Mouse (Mus musculus) heart, postnatal 4 days (tissue): ENCODE data around the gene Rasl11a. TPM values are rescaled to one million over a fixed set of nuclear protein-coding genes. Genes with fewer than 3 reads are reported as not detected.
"Not testable (repeated sequence)": the region's sequence is repeated elsewhere in the genome, so short reads cannot be mapped to it uniquely, and the experiment has no call there.

ENCODE experiments used
- DNase-seq: peaks from one replicate; pipeline ENCODE4 v3.0.0; 2021
- total RNA-seq, 2 experiments: library from RNA; stranded (reverse); gene quantifications; 2 replicates each; pipeline ENCODE4 v1.2.3; 2021

Gene Rasl11a
- total RNA-seq, 2 experiments from 2014 or later = 6.0 to 6.6 TPM

DNA sequence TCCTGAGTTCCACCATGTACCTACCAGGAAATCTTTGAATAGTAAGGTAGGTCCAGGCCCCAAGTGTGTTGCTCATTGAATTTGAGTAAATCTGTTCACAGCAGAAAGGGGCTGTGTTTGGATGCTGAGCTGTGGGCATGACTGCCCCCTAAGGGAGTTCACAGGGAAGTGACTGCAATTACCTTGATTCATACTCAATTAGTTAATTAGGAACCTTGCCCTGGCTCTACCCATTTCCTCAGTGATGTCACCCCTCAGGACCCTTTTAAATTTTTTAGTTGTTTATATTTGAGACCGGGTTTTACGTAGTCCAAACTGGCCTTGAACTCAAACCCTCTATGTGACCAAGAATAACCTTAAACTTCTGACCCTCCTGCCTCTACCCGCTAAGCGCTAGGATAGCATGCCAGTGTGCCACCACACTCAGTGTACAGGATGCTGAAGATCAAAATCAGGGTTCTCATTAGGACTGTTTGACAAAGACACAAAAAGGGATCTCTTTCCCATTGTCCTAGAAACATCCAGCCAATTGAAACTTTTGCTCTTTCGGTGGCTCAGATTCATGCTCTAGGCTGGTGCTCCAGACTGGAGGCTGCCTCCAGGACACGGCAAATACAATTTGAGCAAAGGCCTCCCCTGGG, 450 bp upstream of the Rasl11a start:
- no peak for DNase-seq

DNA sequence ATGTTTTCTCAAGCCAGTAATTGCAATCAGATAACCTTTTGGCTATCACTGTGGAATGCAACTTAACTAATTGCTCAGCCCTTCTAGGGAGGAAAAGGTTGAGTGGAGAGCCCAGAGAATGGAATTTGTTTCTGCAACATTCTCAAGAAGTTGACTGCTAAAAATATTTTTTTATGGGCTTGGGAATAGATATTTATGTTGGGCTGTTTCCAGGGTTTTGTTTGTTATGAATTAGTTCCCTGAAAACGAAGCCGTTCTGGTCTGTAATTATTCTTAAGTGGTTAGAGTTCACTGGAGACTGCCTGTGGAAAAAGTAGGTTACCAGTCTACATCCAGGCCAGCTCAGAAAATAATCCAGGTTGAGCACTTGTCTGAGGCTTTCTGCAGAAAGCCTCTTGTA, 1.6 kb downstream of the Rasl11a start:
- DNase-seq = no peak

- no peak for DNase-seq
These were observed 4.2 kb downstream of the Rasl11a start for GRCm38 (mm10) chr5:146848936-146849582.

DNA sequence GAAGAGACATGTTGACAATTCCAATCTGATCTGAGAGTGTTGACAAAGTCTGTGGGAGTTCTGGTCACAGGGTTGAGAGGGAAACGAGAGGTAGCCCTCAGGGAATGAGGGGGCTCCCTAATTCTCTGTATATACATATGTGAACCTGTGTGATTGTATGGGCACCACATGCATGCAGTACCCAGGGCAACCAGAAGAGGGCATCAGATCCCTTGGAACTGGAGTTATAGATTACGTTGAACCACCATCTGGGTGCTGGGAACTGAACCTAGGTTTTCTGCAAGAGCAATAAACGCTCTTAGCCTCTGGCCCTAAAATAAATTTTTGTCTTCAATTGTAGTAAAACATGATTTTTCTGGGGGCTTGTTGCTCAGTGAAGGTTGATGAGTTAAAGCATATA, 11.2 kb downstream of the Rasl11a start:
- DNase-seq = no peak

DNA sequence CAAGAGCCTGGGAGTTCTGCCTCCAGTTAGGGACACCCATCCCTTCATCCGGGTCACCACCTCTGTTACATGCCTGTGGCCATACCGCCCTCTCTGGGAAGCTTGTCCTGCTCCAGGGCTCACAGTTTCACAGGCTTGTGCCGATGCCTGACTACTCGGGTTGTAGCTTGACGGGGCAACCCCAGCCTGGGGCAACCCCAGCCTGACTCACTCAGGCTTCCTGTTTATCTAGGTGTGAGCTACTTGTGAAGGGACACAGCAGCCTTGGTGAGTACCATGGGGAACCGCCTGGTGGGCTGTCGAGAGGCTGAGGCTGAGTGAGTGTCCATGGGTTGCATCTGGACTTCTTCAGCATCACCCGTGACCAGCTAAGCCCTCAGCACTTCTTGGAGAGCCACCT, 12.7 kb downstream of the Rasl11a start:
- no peak for DNase-seq

DNA sequence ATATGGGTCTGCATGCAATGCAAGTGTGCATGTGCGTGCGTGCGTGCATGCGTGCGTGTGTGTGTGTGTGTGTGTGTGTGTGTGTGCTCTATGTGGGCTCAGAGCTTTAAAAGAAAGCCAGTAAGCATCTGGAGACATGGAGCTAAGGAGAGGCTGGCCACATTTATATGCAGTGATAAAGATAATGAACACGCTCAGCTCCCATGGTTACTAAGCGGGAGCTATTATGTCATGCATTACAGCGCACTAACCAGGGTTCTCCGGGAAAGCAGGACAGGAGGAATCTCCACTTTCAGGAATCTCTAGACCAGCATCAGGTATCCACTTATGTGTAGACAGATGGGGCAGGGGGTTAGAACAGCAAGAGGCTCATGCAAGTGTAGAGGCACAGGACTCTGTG, 13.9 kb downstream of the Rasl11a start:
- DNase-seq = no peak

DNA sequence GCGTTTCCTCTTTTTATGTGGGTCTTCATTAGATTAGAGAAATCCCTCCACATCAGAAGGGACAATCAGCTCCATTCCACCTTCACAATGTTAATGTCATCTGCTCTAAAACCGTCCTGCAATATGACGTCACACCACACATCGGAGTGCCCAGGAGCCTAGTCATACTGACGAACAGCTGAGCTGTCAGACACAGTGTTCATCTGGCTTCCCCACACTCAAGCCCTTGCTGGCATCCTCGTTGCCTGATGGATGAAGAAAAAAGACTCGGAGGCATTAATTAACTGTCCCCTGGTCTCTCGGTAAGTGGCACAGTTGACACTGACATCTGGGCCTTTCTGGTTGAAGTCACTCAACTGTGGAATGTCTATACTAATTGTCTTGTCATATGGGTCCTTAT, 14.4 kb downstream of the Rasl11a start:
- DNase-seq = no peak

GRCm38 (mm10) chr5:146860222-146860998, 15.5 kb downstream of the Rasl11a start:
- DNase-seq = peak; percentile 20

GRCm38 (mm10) chr5:146861588-146861987, 16.7 kb downstream of the Rasl11a start:
- DNase-seq = no peak

DNA sequence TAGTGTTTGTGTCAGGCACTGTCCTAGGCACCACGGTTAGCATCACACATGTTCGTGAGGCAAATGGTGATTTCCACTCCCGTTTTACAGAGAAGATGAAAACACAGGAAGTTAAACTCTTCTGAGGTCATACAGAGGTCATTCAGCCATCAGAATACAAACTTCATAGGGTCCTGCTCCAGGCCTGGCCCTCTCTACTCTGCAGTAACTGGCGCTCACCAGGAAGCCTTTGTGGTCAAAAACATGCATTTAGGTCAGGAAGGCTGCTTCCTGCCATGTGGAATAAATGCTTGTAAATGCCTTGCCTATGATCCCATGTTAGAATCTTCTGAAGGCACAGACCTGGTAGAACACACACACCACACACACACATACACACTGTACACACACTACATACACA, 20.6 kb downstream of the Rasl11a start:
- no peak for DNase-seq

DNA sequence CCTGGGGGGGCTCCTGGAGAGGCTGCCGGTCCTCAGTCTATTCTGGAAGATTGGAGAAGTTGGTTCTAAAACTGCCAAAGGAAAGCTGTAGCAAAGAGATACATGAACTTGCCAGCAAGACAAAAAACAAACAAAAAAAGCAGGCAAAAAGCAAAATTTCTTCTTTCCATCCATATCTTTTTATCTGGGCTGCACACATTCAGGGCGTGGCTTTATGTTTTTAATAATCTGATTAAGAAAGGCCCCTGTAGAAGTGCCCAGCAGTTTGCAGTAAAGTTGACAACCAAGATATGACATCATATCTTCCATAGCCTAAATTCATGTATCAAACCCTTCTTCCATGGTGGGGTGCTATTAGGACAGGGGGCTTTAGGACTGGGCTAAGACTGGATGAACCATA, 21.4 kb downstream of the Rasl11a start:
- DNase-seq = no peak

DNA sequence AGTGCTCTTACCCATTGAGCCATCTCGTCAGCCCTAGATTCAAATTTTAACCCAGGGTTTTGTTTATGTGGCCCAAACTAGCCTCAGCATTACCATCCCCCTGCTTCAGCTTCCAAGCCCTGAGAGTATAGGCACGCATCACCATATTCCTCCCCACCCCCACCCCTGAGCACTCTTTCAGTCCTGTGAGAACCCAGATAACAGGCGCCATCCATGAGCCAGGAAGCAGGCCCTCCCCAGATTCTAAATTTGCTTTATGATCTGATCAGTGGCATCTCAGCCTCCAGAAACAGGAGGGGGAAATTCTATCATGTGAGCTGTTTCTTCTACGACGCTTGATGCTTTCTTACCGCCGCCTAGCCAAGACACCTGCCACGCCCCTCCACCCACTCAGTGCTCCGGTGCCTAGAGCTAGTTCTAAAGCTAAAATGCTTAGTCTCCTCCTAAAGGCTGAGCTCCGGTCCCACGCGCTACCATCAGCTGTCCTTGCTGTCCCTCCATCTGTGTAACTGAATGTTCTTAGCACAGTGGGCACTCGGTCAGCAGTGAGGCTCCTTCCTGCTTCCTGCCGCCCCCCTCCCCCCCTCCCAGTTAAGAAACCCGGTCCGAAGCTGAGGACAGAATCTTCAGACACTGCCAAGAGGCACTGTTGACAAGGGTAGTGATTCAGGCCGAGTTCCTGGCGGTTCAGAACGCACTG, 22.5 kb downstream of the Rasl11a start:
- DNase-seq = peak; percentile 60

GRCm38 (mm10) chr5:146867946-146868314, 23.1 kb downstream of the Rasl11a start:
- DNase-seq = no peak

GRCm38 (mm10) chr5:146872981-146873631, 28.2 kb downstream of the Rasl11a start:
- DNase-seq = no peak

- no peak for DNase-seq
These were observed 31.2 kb downstream of the Rasl11a start for GRCm38 (mm10) chr5:146876024-146876423.

DNA sequence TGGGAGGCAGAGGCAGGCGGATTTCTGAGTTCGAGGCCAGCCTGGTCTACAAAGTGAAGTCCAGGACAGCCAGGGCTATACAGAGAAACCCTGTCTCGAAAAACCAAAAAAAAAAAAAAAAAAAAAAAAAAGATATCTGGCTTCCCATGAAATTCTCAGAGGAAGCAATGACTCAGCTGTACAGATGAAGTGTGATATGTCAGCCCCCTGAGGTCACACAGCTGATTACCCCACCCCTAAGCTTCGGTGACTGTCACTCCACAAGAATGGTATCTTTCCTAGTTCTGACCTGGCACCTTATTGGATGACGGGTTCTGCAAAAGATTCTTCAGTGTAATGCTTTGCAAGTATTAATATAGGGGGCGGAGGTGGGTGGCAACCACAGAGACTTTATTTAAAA, 33.0 kb downstream of the Rasl11a start:
- not testable (repeated sequence) for DNase-seq

- DNase-seq = no peak
These were observed 37.4 kb downstream of the Rasl11a start for GRCm38 (mm10) chr5:146882261-146882660.

- DNase-seq = no peak
These were observed 38.2 kb downstream of the Rasl11a start for GRCm38 (mm10) chr5:146883053-146883452.

- DNase-seq = no peak
These were observed 38.8 kb downstream of the Rasl11a start for GRCm38 (mm10) chr5:146883486-146884272.

- DNase-seq = peak; percentile 37
These were observed 46.3 kb downstream of the Rasl11a start for GRCm38 (mm10) chr5:146891127-146891526.

DNA sequence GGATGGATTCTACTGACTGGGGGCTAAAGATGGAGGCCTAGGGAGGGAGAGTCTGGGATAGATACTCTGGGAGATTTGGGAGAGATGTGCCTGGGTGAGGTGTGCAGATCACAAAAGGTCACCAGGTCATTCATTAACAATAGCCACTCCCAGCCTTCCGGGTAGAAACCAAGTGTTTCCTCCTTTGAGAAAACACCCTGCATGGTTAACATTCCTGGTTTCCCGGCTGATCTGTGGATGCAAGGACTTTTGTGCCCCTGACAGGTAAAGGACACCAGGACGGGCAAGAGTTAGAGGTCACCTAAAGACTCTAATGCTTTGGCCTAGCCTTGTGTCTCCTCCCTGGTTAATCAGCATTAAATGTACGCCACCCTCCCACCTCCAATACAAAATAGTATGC, 48.0 kb downstream of the Rasl11a start:
- no peak for DNase-seq
